Mouse (Mus musculus): ENCODE measurements around the gene Onecut1. TPM values are rescaled to one million over a fixed set of nuclear protein-coding genes. Genes with fewer than 3 reads are reported as not detected.

Gene Onecut1
- 10.4 and 10.7 TPM in 2 replicates for polyA plus RNA-seq (2015; fragmentation: Nextera tagmentation; extraction: Ambion mirVana)

GRCm38 (mm10) chr9:74861561-74861980, at the start of gene Onecut1:
Onecut1 (plus strand) TSS chr9:74861921.
- H3K4me1 ChIP-seq (replicated peaks) = peaks cover 58% of the 10 kb centered on the region
- peaks cover 95% of the 10 kb centered on the region for H3K27me3 ChIP-seq
- peak within 1 kb of the TSS; percentile 89 for H3K4me2 ChIP-seq (replicated peaks)
- peak; percentile 74 for ATAC-seq
- H3K9ac ChIP-seq (replicated peaks) = peak within 1 kb of the TSS; percentile 84
- H3K36me3 ChIP-seq = no peaks in the 10 kb centered on the region
- H3K9me3 ChIP-seq = no peaks in the 10 kb centered on the region
- under 1% methylated on average over 45 of the region's 45 CpGs for WGBS
- H3K4me3 ChIP-seq (replicated peaks) = peak within 1 kb of the TSS; percentile 62
- peak within 1 kb of the TSS; percentile 90 for H3K27ac ChIP-seq

DNA sequence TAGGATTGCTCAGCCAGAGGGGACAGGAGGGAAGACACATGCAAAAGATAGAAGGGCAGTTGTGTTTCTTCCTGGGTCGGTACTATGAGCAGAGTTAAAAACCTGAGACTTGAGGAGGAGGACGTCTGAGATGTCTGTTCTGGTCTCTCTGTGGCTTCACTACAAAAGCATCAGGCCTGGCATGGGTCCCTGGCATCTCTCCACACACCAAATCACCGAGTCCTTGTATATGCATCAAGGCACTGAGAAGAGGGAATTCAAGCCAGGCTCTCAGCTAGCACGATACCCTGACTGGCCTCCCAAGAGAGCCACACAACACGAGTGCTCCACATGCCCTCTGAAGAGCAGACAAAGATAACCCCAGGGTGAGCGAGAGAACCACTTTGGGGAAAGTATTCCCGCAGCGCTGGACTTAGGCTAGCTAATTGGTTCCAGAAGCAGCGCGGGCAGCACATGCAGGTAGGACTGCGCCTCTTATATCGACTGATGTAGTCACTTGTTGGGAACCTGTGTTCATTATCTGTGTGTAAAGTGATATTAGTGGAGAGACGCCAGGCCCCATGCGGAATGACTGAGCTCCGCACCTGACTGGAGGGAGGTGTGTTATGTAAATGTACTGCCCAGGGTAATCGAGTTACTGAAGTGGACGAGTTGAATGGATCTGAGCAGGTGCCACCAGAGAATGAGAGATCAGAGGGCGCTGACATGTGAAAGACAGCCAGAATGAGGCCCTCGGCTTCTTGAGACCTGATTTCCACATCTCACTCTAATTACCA, 41.8 kb upstream of the Onecut1 start:
- peak; percentile 58; the same call in 1 of the 2 replicates for ATAC-seq
- Histone ChIP-seq H3K9ac (replicated peaks) (no peak overlapping the region), H3K4me3 (replicated peaks) (no peak overlapping the region), H3K4me2 (replicated peaks) (no peak overlapping the region), H3K9me3 (no peaks in the 10 kb centered on the region), H3K36me3 (no peaks in the 10 kb centered on the region), H3K27ac (no peak overlapping the region), H3K4me1 (replicated peaks) (peaks cover 11% of the 10 kb centered on the region; the same call in 1 of the 2 replicates), H3K27me3 (no peaks in the 10 kb centered on the region)
- 51% methylated on average over 19 of the region's 19 CpGs for WGBS

- WGBS = 86% methylated on average over 2 of the region's 2 CpGs
- no peak overlapping the region for H3K9ac ChIP-seq (replicated peaks)
- peaks cover 8% of the 10 kb centered on the region; the same call in 1 of the 2 replicates for H3K4me1 ChIP-seq (replicated peaks)
- no peaks in the 10 kb centered on the region for H3K36me3 ChIP-seq
- no peak for ATAC-seq
- no peak overlapping the region for H3K4me2 ChIP-seq (replicated peaks)
- no peaks in the 10 kb centered on the region for H3K9me3 ChIP-seq
- no peak overlapping the region for H3K4me3 ChIP-seq (replicated peaks)
- no peaks in the 10 kb centered on the region for H3K27me3 ChIP-seq
- no peak overlapping the region for H3K27ac ChIP-seq
Observed at GRCm38 (mm10) chr9:74825102-74825501, 36.6 kb upstream of the Onecut1 start.

- ATAC-seq = no peak
Observed at GRCm38 (mm10) chr9:74829206-74829605, 32.5 kb upstream of the Onecut1 start.

DNA sequence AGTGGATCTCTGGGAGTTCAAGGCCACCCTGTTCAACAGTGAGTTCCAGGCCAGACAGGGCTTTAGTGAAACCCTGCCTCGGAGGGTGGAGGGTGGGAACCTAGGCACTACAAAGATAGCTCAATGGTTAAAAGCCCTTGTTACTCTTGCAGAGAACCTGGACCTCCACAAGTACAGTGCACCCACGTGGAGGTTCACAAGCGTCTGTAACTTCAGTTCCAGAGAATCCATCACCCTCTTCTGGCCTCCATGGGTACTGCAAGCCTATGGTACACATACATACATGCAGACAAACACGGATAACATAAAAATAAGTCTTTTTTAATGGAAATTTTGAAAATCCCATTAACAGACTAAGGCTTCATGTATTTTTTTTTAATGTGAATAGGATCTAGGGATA, 18.8 kb upstream of the Onecut1 start:
- Histone ChIP-seq H3K27me3 (peaks cover 27% of the 10 kb centered on the region), H3K9ac (replicated peaks) (no peak overlapping the region), H3K9me3 (no peaks in the 10 kb centered on the region), H3K4me2 (replicated peaks) (no peak overlapping the region), H3K27ac (no peak overlapping the region), H3K4me3 (replicated peaks) (no peak overlapping the region), H3K4me1 (replicated peaks) (peaks cover 8% of the 10 kb centered on the region; the same call in 1 of the 2 replicates), H3K36me3 (no peaks in the 10 kb centered on the region)
- whole genome bisulfite sequencing = 86% methylated on average over 4 of the region's 4 CpGs
- ATAC-seq = no peak

More at GRCm38 (mm10) chr9:74829206-74829605, 32.5 kb upstream of the Onecut1 start:
- Histone ChIP-seq H3K4me2 (replicated peaks) (no peak overlapping the region), H3K9ac (replicated peaks) (no peak overlapping the region), H3K27me3 (no peaks in the 10 kb centered on the region), H3K36me3 (no peaks in the 10 kb centered on the region), H3K4me3 (replicated peaks) (no peak overlapping the region), H3K27ac (no peak overlapping the region), H3K9me3 (no peaks in the 10 kb centered on the region), H3K4me1 (replicated peaks) (no peaks in the 10 kb centered on the region)
- WGBS = 76% methylated on average over 3 of the region's 3 CpGs

- Histone ChIP-seq H3K4me1 (replicated peaks) (peaks cover 21% of the 10 kb centered on the region), H3K27me3 (peaks cover 61% of the 10 kb centered on the region), H3K9me3 (no peaks in the 10 kb centered on the region), H3K4me2 (replicated peaks) (peak overlapping the region; percentile 7; the same call in 1 of the 2 replicates), H3K36me3 (no peaks in the 10 kb centered on the region), H3K4me3 (replicated peaks) (no peak overlapping the region), H3K27ac (0 out of 2 replicates have a peak overlapping the region, but pooled peaks have one; percentile 30), H3K9ac (replicated peaks) (no peak overlapping the region)
- under 1% methylated on average over 33 of the region's 33 CpGs for WGBS
- peak; percentile 56 for ATAC-seq
Observed at GRCm38 (mm10) chr9:74846867-74847830, 14.6 kb upstream of the Onecut1 start.

- whole genome bisulfite sequencing = under 1% methylated on average over 46 of the region's 46 CpGs
Observed at GRCm38 (mm10) chr9:74848411-74849194, 13.1 kb upstream of the Onecut1 start.

GRCm38 (mm10) chr9:74849195-74849978, 12.3 kb upstream of the Onecut1 start:
- Histone ChIP-seq H3K4me2 (replicated peaks) (peak overlapping the region; percentile 84), H3K9me3 (no peaks in the 10 kb centered on the region), H3K36me3 (no peaks in the 10 kb centered on the region), H3K27me3 (peaks cover 83% of the 10 kb centered on the region), H3K27ac (peak overlapping the region; percentile 66), H3K4me1 (replicated peaks) (peaks cover 25% of the 10 kb centered on the region), H3K9ac (replicated peaks) (peak overlapping the region; percentile 67), H3K4me3 (replicated peaks) (peak overlapping the region; percentile 50)
- ATAC-seq = peak; percentile 59
- 1% methylated on average over 63 of the region's 63 CpGs for WGBS

More at GRCm38 (mm10) chr9:74848411-74849194, 13.1 kb upstream of the Onecut1 start:
- 0 out of 2 replicates have a peak, but pooled peaks have one; percentile 18 for ATAC-seq
- H3K27me3 ChIP-seq = peaks cover 75% of the 10 kb centered on the region
- peaks cover 21% of the 10 kb centered on the region for H3K4me1 ChIP-seq (replicated peaks)
- peak overlapping the region; percentile 84 for H3K4me2 ChIP-seq (replicated peaks)
- H3K9me3 ChIP-seq = no peaks in the 10 kb centered on the region
- peak overlapping the region; percentile 66 for H3K27ac ChIP-seq
- no peaks in the 10 kb centered on the region for H3K36me3 ChIP-seq
- peak overlapping the region; percentile 67 for H3K9ac ChIP-seq (replicated peaks)
- H3K4me3 ChIP-seq (replicated peaks) = peak overlapping the region; percentile 50

GRCm38 (mm10) chr9:74849979-74850780, 11.5 kb upstream of the Onecut1 start:
- no peak for ATAC-seq
- H3K27ac ChIP-seq = peak overlapping the region; percentile 39; the same call in 1 of the 2 replicates
- H3K9ac ChIP-seq (replicated peaks) = peak overlapping the region; percentile 67; the same call in 1 of the 2 replicates
- no peaks in the 10 kb centered on the region for H3K36me3 ChIP-seq
- H3K27me3 ChIP-seq = peaks cover 88% of the 10 kb centered on the region
- H3K9me3 ChIP-seq = no peaks in the 10 kb centered on the region
- H3K4me2 ChIP-seq (replicated peaks) = peak overlapping the region; percentile 84
- 5% methylated on average over 12 of the region's 12 CpGs for WGBS
- peaks cover 27% of the 10 kb centered on the region for H3K4me1 ChIP-seq (replicated peaks)
- H3K4me3 ChIP-seq (replicated peaks) = peak overlapping the region; percentile 50

DNA sequence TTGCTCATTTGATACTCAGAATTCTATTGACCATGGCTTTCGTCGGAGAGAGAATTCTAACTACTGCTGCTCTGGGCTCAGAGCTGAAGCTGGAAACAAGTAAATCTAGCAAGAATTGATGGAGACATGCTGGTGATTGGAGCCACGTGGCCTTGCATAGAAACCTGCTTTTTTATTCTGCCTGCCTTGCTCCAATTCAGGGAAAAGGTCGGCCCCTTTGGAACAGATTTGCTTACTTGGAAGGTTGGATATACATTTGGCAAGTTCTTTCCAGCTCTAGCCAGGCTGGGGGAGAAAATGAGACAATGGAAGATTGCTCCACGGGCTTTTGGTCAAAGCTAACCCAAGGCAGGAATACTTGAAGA, 11.0 kb upstream of the Onecut1 start:
- no peak for ATAC-seq
- WGBS = 4% methylated on average over 5 of the region's 5 CpGs
- Histone ChIP-seq H3K4me2 (replicated peaks) (peak overlapping the region; percentile 4; the same call in 1 of the 2 replicates), H3K9ac (replicated peaks) (no peak overlapping the region), H3K27me3 (peaks cover 90% of the 10 kb centered on the region), H3K9me3 (no peaks in the 10 kb centered on the region), H3K36me3 (no peaks in the 10 kb centered on the region), H3K4me1 (replicated peaks) (peaks cover 27% of the 10 kb centered on the region), H3K4me3 (replicated peaks) (no peak overlapping the region), H3K27ac (no peak overlapping the region)
